ENCODE assay signal across 17 mouse cellular contexts in genomic region chr5:144473056-144473455, GRCm38 (mm10).
DNase-seq lines count a peak whose midpoint lies in the region.
"Had no signal": no experiment of that assay in that cellular context is flagged by ENCODE, and none has a peak within 500 bp of the region (broad histone marks: within the 10 kb centered on the region; RNA-seq: fewer than 3 reads in every experiment).

No protein-coding gene starts in this region.

- peak; percentile 17 to 46 for DNase-seq in frontal cortex, adult 2 months (ENCODE audit: extremely low spot score in 1 of 2, low spot score in 1 of 2)
- no peak for DNase-seq in frontal cortex, postnatal 10 days (ENCODE audit: low spot score in 2 of 2)
- peak; percentile 31 to 66 for DNase-seq in left cerebral cortex, postnatal 25 days (ENCODE audit: low spot score in 2 of 2)
- no peak for DNase-seq in left cerebral cortex, adult 11 months (ENCODE audit: low spot score)
- DNase-seq in right cerebral cortex, postnatal 25 days, result peak; percentile 11
- no peak for DNase-seq in right cerebral cortex, postnatal 10 days (ENCODE audit: low spot score in 2 of 2)
- DNase-seq in telencephalon, adult 2 months (ENCODE audit: low read depth, low spot score), result peak; percentile 58
- no peak for DNase-seq in heart, adult 9 months (ENCODE audit: low spot score in 2 of 2)
- DNase-seq: adrenal gland, postnatal 14 days; cerebellum, adult 18-20 months; cerebellum, adult 9-11 months; cerebellum, postnatal 36 days; forebrain, postnatal 0 days; gastrocnemius, postnatal 36 days; heart, adult 11 months; heart, postnatal 10 days; heart, postnatal 4 days had no signal

- intact Hi-C loops in left cerebral cortex, postnatal 25 days (cut with DNase I), result loop anchor here (2.0 kb wide), 1 partner anchor 70 kb away; no protein-coding TSS in a partner anchor

Comparison
In these comparisons a context has a peak if more than half of its experiments do, and no peak if none do; other contexts are left out.
1. DNase-seq: peak in frontal cortex, adult 2 months (2 of 2), left cerebral cortex, postnatal 25 days (2 of 2), right cerebral cortex, postnatal 25 days (single experiment) and telencephalon, adult 2 months (single experiment); none in frontal cortex, postnatal 10 days (0 of 2), left cerebral cortex, adult 11 months (single experiment), right cerebral cortex, postnatal 10 days (0 of 2) and heart, adult 9 months (0 of 2).